Mouse (Mus musculus) heart, postnatal 4 days (tissue): ENCODE measurements around the gene Hoxb6. TPM values are rescaled to one million over a fixed set of nuclear protein-coding genes. Genes with fewer than 3 reads are reported as not detected.
A peak's percentile ranks its signal among the peaks of the same experiment; 100 is the strongest.

ENCODE experiments used
- DNase-seq: peaks from one replicate; pipeline ENCODE4 v3.0.0; 2021
- total RNA-seq, 2 experiments: library from RNA; stranded (reverse); gene quantifications; 2 replicates each; pipeline ENCODE4 v1.2.3; 2021

Gene Hoxb6
- total RNA-seq, 2 experiments from 2014 or later: not detected

DNA sequence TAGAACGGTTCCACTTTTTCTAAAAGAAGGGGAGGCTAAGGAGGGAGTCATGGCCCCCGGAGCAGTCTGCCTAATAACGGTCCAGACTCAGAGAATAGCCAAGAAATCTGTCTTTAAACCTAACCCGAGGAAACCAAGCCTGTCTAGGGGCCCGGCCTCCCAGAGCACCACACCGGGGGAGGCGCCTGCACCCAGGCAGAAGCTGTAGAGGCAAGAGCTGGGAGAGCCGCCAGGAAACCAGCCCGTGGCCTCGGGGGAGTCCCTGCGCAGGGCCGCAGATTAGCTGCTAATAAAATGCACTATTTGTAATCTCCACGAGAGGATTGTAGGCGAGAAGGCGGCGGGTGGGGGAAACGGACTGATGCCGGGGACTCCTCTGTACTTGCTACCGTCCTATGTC lies 22.4 kb upstream of the Hoxb6 start:
- DNase-seq: no peak

- DNase-seq: no peak
Measured at GRCm38 (mm10) chr11:96270996-96271540, 21.2 kb upstream of the Hoxb6 start, which contains the start of gene Hoxb9. Gene Hoxb9, plus strand, starts transcription at chr11:96271457.

DNA sequence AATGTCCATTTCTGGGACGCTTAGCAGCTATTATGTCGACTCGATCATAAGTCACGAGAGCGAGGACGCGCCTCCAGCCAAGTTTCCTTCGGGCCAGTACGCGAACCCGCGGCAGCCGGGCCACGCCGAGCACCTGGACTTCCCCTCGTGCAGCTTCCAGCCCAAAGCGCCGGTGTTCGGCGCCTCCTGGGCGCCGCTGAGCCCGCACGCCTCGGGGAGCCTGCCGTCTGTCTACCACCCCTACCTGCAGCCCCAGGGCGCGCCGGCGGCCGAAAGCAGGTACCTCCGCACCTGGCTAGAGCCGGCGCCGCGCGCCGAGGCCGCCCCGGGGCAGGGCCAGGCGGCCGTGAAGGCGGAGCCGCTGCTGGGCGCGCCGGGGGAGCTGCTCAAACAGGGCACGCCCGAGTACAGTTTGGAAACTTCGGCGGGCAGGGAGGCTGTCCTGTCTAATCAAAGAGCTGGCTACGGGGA lies 20.7 kb upstream of the Hoxb6 start:
- DNase-seq: no peak

- DNase-seq: no peak
Measured at GRCm38 (mm10) chr11:96272024-96272921, 20.0 kb upstream of the Hoxb6 start.

- no peak for DNase-seq
Measured at GRCm38 (mm10) chr11:96274428-96274827, 17.8 kb upstream of the Hoxb6 start.

DNA sequence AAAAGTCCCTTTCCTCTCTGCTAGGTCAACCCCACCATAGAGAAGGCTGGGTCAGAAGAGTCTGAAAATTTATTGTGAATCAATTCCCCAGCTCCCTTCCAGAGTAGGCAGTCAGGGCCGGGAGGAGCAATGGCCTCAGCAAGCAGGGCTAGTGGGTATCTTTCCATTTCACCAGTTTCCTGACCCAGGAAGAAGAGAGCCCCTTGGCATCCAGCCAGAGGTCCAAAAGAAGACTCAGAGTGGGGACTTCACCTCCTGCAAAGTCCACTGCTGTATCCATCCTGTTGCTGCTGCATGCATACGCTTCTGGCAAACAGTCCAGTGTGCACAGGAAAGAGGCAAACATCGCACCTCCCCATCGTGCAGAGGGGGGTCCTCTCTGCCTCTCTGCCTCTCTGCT lies 16.4 kb upstream of the Hoxb6 start:
- DNase-seq: no peak

GRCm38 (mm10) chr11:96277151-96278044 lies 14.9 kb upstream of the Hoxb6 start:
- DNase-seq: no peak

GRCm38 (mm10) chr11:96278324-96278723 lies 14.0 kb upstream of the Hoxb6 start:
- DNase-seq: no peak

DNA sequence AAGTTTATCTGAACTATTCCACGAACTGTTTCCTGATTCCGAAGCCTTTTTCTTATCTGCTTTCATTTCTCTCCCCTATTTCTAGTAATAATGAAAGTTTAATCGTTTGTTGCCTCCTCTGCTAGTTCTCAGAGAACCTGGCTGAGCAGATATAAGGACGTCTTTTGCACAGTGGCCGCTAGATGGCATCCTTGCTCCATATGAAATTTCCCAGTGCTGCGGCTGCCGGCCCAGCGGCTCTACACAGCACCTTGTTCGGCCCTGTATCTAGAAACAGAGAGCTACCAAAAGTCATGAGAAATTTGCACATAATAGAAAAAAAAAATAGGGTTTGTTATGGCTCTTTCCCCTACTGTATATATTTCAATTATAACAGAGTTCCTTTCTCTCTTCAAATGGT lies 13.5 kb upstream of the Hoxb6 start:
- peak; percentile 90 for DNase-seq

GRCm38 (mm10) chr11:96279421-96280233 lies 12.6 kb upstream of the Hoxb6 start:
- no peak for DNase-seq

- DNase-seq: no peak
Measured at GRCm38 (mm10) chr11:96280399-96281378, 11.6 kb upstream of the Hoxb6 start.

DNA sequence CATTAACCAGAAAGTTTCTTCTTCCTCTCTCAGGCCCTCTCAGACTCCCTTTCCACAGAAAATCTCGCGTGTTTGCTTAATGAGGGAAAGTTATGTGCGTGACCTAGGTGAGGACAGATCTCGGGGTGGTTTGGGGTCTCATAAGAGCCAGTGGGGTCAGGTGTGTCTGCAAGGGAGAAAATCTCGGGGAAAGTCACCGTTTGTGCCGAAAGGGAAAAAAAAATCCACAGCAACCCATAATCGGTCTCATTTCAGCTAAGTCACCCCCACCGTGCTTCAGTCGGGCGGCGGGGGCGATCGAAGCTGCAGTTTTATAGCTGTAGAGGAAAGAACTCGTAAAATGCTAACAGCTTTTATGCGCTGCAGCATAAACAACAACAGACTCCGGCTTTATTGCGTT lies 10.9 kb upstream of the Hoxb6 start:
- no peak for DNase-seq

DNA sequence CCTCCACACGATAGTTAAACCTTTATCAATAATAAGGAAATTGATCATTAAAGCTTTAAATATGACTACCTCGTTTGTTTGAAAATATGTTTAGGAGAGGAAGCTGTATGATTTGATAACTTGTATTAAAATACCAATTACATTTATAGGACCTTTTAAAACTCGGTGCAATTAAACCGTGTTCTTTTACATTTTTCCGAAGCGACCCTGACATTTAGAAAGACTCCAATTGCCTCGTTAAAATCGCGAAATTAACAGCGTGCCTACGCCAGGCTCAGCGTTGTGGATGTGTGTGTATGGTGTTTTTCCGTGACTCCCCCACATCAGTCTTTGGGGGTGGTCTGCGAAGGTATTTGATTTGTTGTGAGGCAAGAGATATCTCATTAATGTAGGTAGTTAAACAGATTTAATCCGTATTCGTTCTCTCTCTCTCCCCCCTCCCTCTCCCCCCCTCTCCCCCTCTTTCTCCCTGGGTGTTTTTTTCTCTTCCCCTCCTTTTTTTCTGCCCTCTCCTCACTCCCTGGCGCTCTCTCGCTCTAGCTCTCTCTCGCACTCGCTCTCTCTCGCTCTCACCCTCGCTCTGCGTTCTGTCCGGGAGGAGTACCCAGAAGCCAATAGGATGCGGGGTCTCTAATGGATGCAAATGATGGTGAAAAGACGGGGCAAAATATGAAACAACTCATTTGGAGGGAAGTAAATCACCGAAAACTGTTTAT lies 10.3 kb upstream of the Hoxb6 start, which contains the start of gene Hoxb8:
Gene Hoxb8, plus strand, starts transcription at position 51 of the 716 bp plus-strand sequence.
- DNase-seq: no peak

DNA sequence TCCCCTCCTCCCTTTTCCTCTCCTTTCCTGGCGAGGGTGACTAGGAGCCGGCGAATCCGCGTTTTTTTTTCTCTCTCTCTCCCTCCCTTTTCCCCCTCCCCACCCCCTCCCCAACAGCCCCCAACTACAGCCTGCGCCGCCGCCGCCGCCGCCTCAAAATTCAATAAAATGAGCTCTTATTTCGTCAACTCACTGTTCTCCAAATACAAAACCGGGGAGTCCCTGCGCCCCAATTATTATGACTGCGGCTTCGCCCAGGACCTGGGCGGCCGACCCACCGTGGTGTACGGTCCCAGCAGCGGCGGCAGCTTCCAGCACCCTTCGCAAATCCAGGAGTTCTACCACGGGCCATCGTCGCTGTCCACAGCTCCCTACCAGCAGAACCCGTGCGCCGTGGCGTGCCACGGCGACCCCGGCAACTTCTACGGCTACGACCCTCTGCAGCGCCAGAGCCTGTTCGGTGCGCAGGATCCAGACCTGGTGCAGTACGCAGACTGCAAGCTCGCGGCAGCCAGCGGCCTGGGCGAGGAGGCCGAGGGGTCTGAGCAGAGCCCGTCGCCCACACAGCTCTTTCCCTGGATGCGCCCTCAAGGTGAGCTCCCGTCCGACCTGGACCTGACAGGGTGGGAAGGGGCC lies 9.4 kb upstream of the Hoxb6 start:
- no peak for DNase-seq

DNA sequence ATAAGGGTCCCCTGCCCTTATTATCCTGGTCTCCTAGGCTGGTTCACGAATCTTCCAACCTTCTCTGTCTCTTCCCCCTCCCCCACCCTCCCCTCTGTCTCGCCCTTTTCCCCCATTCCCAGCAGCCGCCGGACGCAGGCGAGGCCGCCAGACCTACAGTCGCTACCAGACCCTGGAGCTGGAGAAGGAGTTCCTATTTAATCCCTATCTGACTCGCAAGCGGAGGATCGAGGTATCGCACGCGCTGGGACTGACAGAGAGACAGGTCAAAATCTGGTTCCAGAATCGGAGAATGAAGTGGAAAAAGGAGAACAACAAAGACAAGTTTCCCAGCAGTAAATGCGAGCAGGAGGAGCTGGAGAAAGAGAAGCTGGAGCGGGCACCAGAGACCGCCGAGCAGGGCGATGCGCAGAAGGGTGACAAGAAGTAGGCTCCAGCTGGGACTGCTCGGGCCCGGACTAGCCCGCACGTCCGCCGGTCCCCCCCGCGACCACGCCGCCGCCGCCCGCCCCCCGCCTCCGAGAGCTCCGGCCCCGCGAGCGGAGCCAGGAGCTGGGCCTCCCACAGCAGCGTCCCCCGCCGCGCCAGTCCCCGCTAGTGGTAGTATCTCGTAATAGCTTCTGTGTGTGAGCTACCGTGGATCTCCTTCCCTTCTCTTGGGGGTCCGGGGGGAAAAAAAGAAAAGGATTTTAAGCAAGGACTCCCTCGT lies 8.1 kb upstream of the Hoxb6 start:
- peak; percentile 48 for DNase-seq

GRCm38 (mm10) chr11:96284774-96285734 lies 7.2 kb upstream of the Hoxb6 start:
- no peak for DNase-seq
